ENCODE assay signal across 8 mouse cellular contexts in the genomic region with DNA sequence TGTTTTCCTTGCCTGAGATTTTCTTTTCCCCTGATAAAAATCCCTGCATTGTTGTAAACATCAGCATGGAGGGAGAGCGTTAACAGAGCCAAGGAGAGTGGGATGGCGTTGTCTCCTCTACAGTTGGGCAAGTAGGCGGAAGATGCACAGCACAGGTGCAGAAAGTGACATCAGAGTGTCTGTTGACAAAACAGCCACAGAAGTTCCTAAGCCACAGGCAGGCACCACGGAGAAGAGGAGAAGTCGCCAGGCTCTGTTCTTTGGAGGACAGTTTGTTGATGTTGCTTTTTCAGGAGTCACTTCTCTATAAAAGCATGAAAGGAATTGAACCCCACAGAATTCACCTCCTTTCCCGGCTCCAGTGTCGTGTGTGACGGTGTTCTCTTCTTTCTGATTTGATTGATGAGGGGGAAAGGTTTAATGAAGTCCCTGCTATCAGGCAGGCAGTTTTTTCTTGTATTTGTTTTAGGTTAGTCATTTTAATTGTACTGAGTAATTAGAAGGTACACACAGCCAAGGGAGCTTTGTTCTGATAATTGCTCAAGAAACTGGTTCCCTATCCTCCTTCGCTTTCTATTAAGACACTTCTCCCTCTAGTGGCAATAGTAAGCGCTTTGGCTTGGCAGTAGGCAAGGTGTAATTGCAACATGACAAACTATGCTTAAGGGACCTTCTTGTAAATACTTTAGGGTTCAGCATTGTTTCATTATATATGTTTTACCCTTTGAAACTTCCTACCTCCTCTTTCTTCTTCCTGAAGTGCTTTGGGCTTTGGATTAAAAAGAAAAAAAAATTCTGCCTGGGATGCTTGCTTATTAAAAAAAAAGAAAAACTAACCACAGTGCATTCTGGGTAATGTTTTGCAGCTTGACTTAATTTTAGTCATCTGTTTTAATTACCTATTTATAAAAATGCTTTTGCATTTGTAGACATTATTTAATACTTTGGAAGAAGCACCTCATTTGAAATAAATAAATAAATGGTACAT.
DNase-seq lines count a peak whose midpoint lies in the region; ATAC-seq and TF ChIP-seq lines count a peak whose summit lies in the region.

No protein-coding gene starts in this region.

- no peaks in the 10 kb centered on the region for H3K4me1 ChIP-seq in kidney, postnatal 0 days (replicated peaks; ENCODE audit: insufficient read depth, low read length)
- H3K4me1 ChIP-seq in kidney, embryonic 14.5 days (ENCODE audit: control insufficient read depth, insufficient read depth, low read length), result 0 out of 2 replicates have a peak, but pooled peaks cover 15% of the 10 kb centered on the region
- H3K4me1 ChIP-seq in G1E (ENCODE audit: insufficient read depth, low read depth, low read length), result peaks cover 36% of the 10 kb centered on the region
- H3K4me1 ChIP-seq in neural tube, embryonic 12.5 days, result peaks cover 20% of the 10 kb centered on the region

- H3K27me3 ChIP-seq in kidney, postnatal 0 days (ENCODE audit: insufficient read depth, low read length), result no peaks in the 10 kb centered on the region
- H3K27me3 ChIP-seq in kidney, embryonic 14.5 days (ENCODE audit: control insufficient read depth, insufficient read depth, low read length), result no peaks in the 10 kb centered on the region
- H3K27me3 ChIP-seq in G1E (ENCODE audit: insufficient read depth, low read length), result no peaks in the 10 kb centered on the region
- peaks cover 4% of the 10 kb centered on the region; the same call in 1 of the 2 replicates for H3K27me3 ChIP-seq in neural tube, embryonic 12.5 days (replicated peaks)

- no peak overlapping the region for H3K27ac ChIP-seq in kidney, postnatal 0 days
- no peak overlapping the region for H3K27ac ChIP-seq in kidney, embryonic 14.5 days (ENCODE audit: low read depth, low read length)
- H3K27ac ChIP-seq in neural tube, embryonic 12.5 days, result 0 out of 2 replicates have a peak overlapping the region, but pooled peaks have one; percentile 4

- no peaks in the 10 kb centered on the region for H3K36me3 ChIP-seq in kidney, postnatal 0 days (ENCODE audit: insufficient read depth, low read length)
- peaks cover 3% of the 10 kb centered on the region; the same call in 1 of the 2 replicates for H3K36me3 ChIP-seq in kidney, embryonic 14.5 days (ENCODE audit: control insufficient read depth, insufficient read depth, low read length)
- peaks cover 36% of the 10 kb centered on the region for H3K36me3 ChIP-seq in G1E (replicated peaks)
- no peaks in the 10 kb centered on the region for H3K36me3 ChIP-seq in neural tube, embryonic 12.5 days

- no peak overlapping the region for H3K9ac ChIP-seq in kidney, postnatal 0 days (ENCODE audit: low read depth, low read length)
- no peak overlapping the region for H3K9ac ChIP-seq in kidney, embryonic 14.5 days (ENCODE audit: low read depth, low read length)
- no peak overlapping the region for H3K9ac ChIP-seq in neural tube, embryonic 12.5 days

- no peak for ATAC-seq in kidney, postnatal 0 days (replicated peaks; ENCODE audit: low FRiP score, low read depth)
- ATAC-seq in kidney, embryonic 14.5 days (ENCODE audit: low FRiP score, low TSS enrichment), result no peak
- ATAC-seq in G1E (ENCODE audit: extremely low read depth, insufficient number of reproducible peaks, low FRiP score, poor library complexity, severe bottlenecking), result no peak
- ATAC-seq in erythroblast, adult 5-6 weeks (replicated peaks; ENCODE audit: low FRiP score, poor library complexity, severe bottlenecking), result peak; percentile 67
- ATAC-seq in neural tube, embryonic 12.5 days (ENCODE audit: low FRiP score, low read depth), result no peak
- ATAC-seq in inflammation-experienced regulatory T-cells, adult 6 months, result no peak

- peak; percentile 85 for DNase-seq in kidney, postnatal 0 days (ENCODE audit: low spot score)
- DNase-seq in G1E (ENCODE audit: low spot score), result peak; percentile 19
- DNase-seq in adrenal gland, adult 2 months, result no peak
- no peak for DNase-seq in kidney, postnatal 14 days

- H3K4me2 ChIP-seq in kidney, postnatal 0 days (ENCODE audit: low read length), result no peak overlapping the region
- H3K4me2 ChIP-seq in kidney, embryonic 14.5 days (replicated peaks; ENCODE audit: low read depth, low read length), result no peak overlapping the region
- H3K4me2 ChIP-seq in neural tube, embryonic 12.5 days (replicated peaks), result 0 out of 2 replicates have a peak overlapping the region, but pooled peaks have one; percentile 14

- H3K9me3 ChIP-seq in kidney, postnatal 0 days (replicated peaks; ENCODE audit: low read length), result no peaks in the 10 kb centered on the region
- H3K9me3 ChIP-seq in kidney, embryonic 14.5 days (ENCODE audit: control insufficient read depth, low read length), result no peaks in the 10 kb centered on the region
- no peaks in the 10 kb centered on the region for H3K9me3 ChIP-seq in G1E (replicated peaks)
- no peaks in the 10 kb centered on the region for H3K9me3 ChIP-seq in neural tube, embryonic 12.5 days

- WGBS in kidney, postnatal 0 days, result 46% methylated on average over 10 of the region's 10 CpGs
- WGBS in kidney, embryonic 14.5 days, result 32% methylated on average over 10 of the region's 10 CpGs
- WGBS in neural tube, embryonic 12.5 days, result 14% methylated on average over 10 of the region's 10 CpGs

- H3K4me3 ChIP-seq in kidney, postnatal 0 days (replicated peaks; ENCODE audit: low read depth, low read length), result no peak overlapping the region
- no peak overlapping the region for H3K4me3 ChIP-seq in kidney, embryonic 14.5 days (ENCODE audit: low read length)
- H3K4me3 ChIP-seq in G1E (ENCODE audit: low read depth, low read length), result no peak overlapping the region
- no peak overlapping the region for H3K4me3 ChIP-seq in neural tube, embryonic 12.5 days

- TF ChIP-seq CTCF in kidney, postnatal 0 days (IDR thresholded peaks at IDR 0.05; ENCODE audit: low read depth), result peak; percentile 76
- TF ChIP-seq CTCF in G1E (IDR thresholded peaks at IDR 0.05; ENCODE audit: low read depth, low read length), result peak; percentile 34; the same call in 1 of the 2 replicates

Comparison
In these comparisons a context has a peak if more than half of its experiments do, and no peak if none do; other contexts are left out.
1. DNase-seq: peak in kidney, postnatal 0 days (single experiment) and G1E (single experiment); none in adrenal gland, adult 2 months (single experiment) and kidney, postnatal 14 days (single experiment).